Mouse (Mus musculus) central nervous system, embryonic 14 days (tissue): ENCODE data around the gene Lilra6. TPM values are rescaled to one million over a fixed set of nuclear protein-coding genes. Genes with fewer than 3 reads are reported as not detected.

Source experiments
- polyA plus RNA-seq: library from polyadenylated mRNA; depleted of rRNA; stranded (reverse); fragments of >200 nt; gene quantifications from 2 replicates; pipeline ENCODE4 v1.2.3, GENCODE M21; 2012; rRNA removed

The Lilra6 gene
- polyA plus RNA-seq, result 0.01 and 0.08 TPM in 2 replicates

DNA sequence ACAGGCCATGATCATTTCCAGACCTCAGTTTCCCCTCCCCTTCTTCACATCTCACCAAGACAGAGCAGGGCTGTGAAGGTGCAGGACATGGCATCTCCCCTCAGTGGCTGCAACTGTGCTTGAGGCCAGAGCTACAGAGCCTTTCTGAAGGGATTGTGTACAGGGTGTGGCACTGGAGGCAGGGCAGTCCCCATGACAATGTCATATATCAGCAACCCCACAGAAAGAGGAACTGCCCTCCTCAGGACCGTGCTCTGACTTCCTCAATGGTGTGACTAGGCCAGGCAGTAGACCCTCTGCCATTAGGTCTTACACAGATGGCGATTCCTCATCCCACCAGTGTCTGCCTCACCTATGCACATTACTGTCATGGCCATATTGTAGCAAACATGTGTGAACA lies at the start of gene Lilra6:
Gene Lilra6 (minus strand): TSS at position 117 of the 400 bp plus-strand sequence.

DNA sequence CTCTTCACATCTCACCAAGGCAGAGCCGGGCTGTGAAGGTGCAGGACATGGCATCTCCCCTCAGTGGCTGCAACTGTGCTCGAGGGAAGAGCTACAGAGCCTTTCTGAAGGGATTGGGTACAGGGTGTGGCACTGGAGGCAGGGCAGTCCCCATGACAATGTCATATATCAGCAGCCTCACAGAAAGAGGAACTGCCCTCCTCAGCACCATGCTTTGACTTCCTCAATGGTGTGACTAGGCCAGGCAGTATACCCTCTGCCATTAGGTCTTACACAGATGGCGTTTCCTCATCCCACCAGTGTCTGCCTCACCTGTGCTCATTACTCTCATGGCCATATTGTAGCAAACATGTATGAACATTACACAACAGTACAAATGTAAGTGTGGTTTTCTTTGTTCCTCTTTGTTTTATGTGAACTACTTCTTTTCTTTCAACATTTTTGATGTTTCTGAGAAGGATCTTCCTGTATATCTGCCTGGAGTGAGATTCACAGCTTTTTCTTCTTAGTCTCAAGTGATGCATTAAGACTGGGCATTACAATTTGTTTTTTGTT lies 17.2 kb downstream of the Lilra6 start, which contains the start of gene Gm14548:
Gene Gm14548 (minus strand): TSS at position 85 of the 555 bp plus-strand sequence.

Other genes starting within 250 kb of the Lilra6 start
- 10.1 and 10.7 TPM in 2 replicates for gene Leng1, start 249.7 kb downstream of the Lilra6 start, polyA plus RNA-seq
- gene Tmc4, start 237.9 kb downstream of the Lilra6 start, polyA plus RNA-seq, result 12.5 and 16.2 TPM in 2 replicates
- 162 and 166 TPM in 2 replicates for gene Tsen34, start 222.6 kb downstream of the Lilra6 start, polyA plus RNA-seq
- gene Mboat7, start 222.0 kb downstream of the Lilra6 start, polyA plus RNA-seq, result 72.0 and 78.4 TPM in 2 replicates
- gene Rps9, start 211.5 kb downstream of the Lilra6 start, polyA plus RNA-seq, result 2,416 and 2,732 TPM in 2 replicates
- gene Pirb, start 195.1 kb downstream of the Lilra6 start, polyA plus RNA-seq, result 0.40 and 0.48 TPM in 2 replicates
- gene Gm15448, start 89.8 kb downstream of the Lilra6 start, polyA plus RNA-seq, result not detected in 2 replicates
- 0.02 and 0.11 TPM in 2 replicates for gene Pira2, start 70.5 kb downstream of the Lilra6 start, polyA plus RNA-seq
- 0.02 TPM in 1 of 2 replicates, not detected in the other for gene Gm14548, start 17.4 kb downstream of the Lilra6 start, polyA plus RNA-seq
- 2.7 and 4.0 TPM in 2 replicates for gene Lair1, start 147.7 kb upstream of the Lilra6 start, polyA plus RNA-seq
- 170 and 219 TPM in 2 replicates for gene Ttyh1, start 203.9 kb upstream of the Lilra6 start, polyA plus RNA-seq
- 525 and 530 TPM in 2 replicates for gene Leng8, start 221.5 kb upstream of the Lilra6 start, polyA plus RNA-seq
- gene Leng9, start 234.9 kb upstream of the Lilra6 start, polyA plus RNA-seq, result 4.4 and 4.5 TPM in 2 replicates
- 8.3 and 19.8 TPM in 2 replicates for gene Cdc42ep5, start 249.4 kb upstream of the Lilra6 start, polyA plus RNA-seq